Mouse (Mus musculus): Measurements from ENCODE around the gene Mprip. TPM values are rescaled to one million over a fixed set of nuclear protein-coding genes. Genes with fewer than 3 reads are reported as not detected.

The Mprip gene
- polyA plus RNA-seq, 1 experiment: 111 TPM

- Histone ChIP-seq H3K27ac (ENCODE audit: insufficient read depth, low read depth, low read length) (no peak overlapping the region), H3K4me1 (ENCODE audit: control insufficient read depth, insufficient read depth, low read length) (no peaks in the 10 kb centered on the region), H3K4me3 (ENCODE audit: insufficient read depth, low read depth, low read length) (no peak overlapping the region)
- TF ChIP-seq POLR2A (IDR thresholded peaks at IDR 0.05; ENCODE audit: insufficient read depth, low read depth, low read length): no peak
- TF ChIP-seq CTCF (IDR thresholded peaks at IDR 0.05; ENCODE audit: insufficient read depth, low read depth, low read length): no peak
- 90% methylated on average over 4 of the region's 4 CpGs for WGBS
Measured at GRCm38 (mm10) chr11:59774522-59774921, 113.4 kb downstream of the Mprip start.

GRCm38 (mm10) chr11:59775435-59776148 lies 114.5 kb downstream of the Mprip start:
- H3K4me3 ChIP-seq (ENCODE audit: insufficient read depth, low read depth, low read length): no peak overlapping the region
- WGBS: 84% methylated on average over 13 of the region's 13 CpGs
- no peak for TF ChIP-seq POLR2A (IDR thresholded peaks at IDR 0.05; ENCODE audit: insufficient read depth, low read depth, low read length)
- no peak for TF ChIP-seq CTCF (IDR thresholded peaks at IDR 0.05; ENCODE audit: insufficient read depth, low read depth, low read length)
- no peaks in the 10 kb centered on the region for H3K4me1 ChIP-seq (ENCODE audit: control insufficient read depth, insufficient read depth, low read length)
- no peak overlapping the region for H3K27ac ChIP-seq (ENCODE audit: insufficient read depth, low read depth, low read length)

GRCm38 (mm10) chr11:59777259-59777658 lies 116.2 kb downstream of the Mprip start:
- H3K4me1 ChIP-seq (ENCODE audit: control insufficient read depth, insufficient read depth, low read length): no peaks in the 10 kb centered on the region
- no peak overlapping the region for H3K4me3 ChIP-seq (ENCODE audit: insufficient read depth, low read depth, low read length)
- 88% methylated on average over 5 of the region's 5 CpGs for WGBS
- H3K27ac ChIP-seq (ENCODE audit: insufficient read depth, low read depth, low read length): no peak overlapping the region
- TF ChIP-seq POLR2A (IDR thresholded peaks at IDR 0.05; ENCODE audit: insufficient read depth, low read depth, low read length): no peak
- no peak for TF ChIP-seq CTCF (IDR thresholded peaks at IDR 0.05; ENCODE audit: insufficient read depth, low read depth, low read length)

GRCm38 (mm10) chr11:59778181-59778873 lies 117.2 kb downstream of the Mprip start:
- Histone ChIP-seq H3K4me3 (ENCODE audit: insufficient read depth, low read depth, low read length) (no peak overlapping the region), H3K4me1 (ENCODE audit: control insufficient read depth, insufficient read depth, low read length) (no peaks in the 10 kb centered on the region), H3K27ac (ENCODE audit: insufficient read depth, low read depth, low read length) (no peak overlapping the region)
- TF ChIP-seq CTCF (IDR thresholded peaks at IDR 0.05; ENCODE audit: insufficient read depth, low read depth, low read length): peak; percentile 84
- no peak for TF ChIP-seq POLR2A (IDR thresholded peaks at IDR 0.05; ENCODE audit: insufficient read depth, low read depth, low read length)
- WGBS: 58% methylated on average over 9 of the region's 9 CpGs

- no peaks in the 10 kb centered on the region for H3K4me1 ChIP-seq (ENCODE audit: control insufficient read depth, insufficient read depth, low read length)
- H3K4me3 ChIP-seq (ENCODE audit: insufficient read depth, low read depth, low read length): no peak overlapping the region
- 85% methylated on average over 1 of the region's 1 CpGs for WGBS
- H3K27ac ChIP-seq (ENCODE audit: insufficient read depth, low read depth, low read length): no peak overlapping the region
- TF ChIP-seq POLR2A (IDR thresholded peaks at IDR 0.05; ENCODE audit: insufficient read depth, low read depth, low read length) (no peak), CTCF (IDR thresholded peaks at IDR 0.05; ENCODE audit: insufficient read depth, low read depth, low read length) (no peak)
Measured at GRCm38 (mm10) chr11:59778874-59779223, 117.7 kb downstream of the Mprip start.

- WGBS: 69% methylated on average over 4 of the region's 4 CpGs
- TF ChIP-seq POLR2A (IDR thresholded peaks at IDR 0.05; ENCODE audit: insufficient read depth, low read depth, low read length) (no peak), CTCF (IDR thresholded peaks at IDR 0.05; ENCODE audit: insufficient read depth, low read depth, low read length) (no peak)
- Histone ChIP-seq H3K4me1 (ENCODE audit: control insufficient read depth, insufficient read depth, low read length) (no peaks in the 10 kb centered on the region), H3K27ac (ENCODE audit: insufficient read depth, low read depth, low read length) (no peak overlapping the region), H3K4me3 (ENCODE audit: insufficient read depth, low read depth, low read length) (no peak overlapping the region)
Measured at GRCm38 (mm10) chr11:59779406-59779805, 118.3 kb downstream of the Mprip start.

- no peak for TF ChIP-seq POLR2A (IDR thresholded peaks at IDR 0.05; ENCODE audit: insufficient read depth, low read depth, low read length)
- no peak for TF ChIP-seq CTCF (IDR thresholded peaks at IDR 0.05; ENCODE audit: insufficient read depth, low read depth, low read length)
- no peak overlapping the region for H3K27ac ChIP-seq (ENCODE audit: insufficient read depth, low read depth, low read length)
- 88% methylated on average over 4 of the region's 4 CpGs for WGBS
- no peak overlapping the region for H3K4me3 ChIP-seq (ENCODE audit: insufficient read depth, low read depth, low read length)
- H3K4me1 ChIP-seq (ENCODE audit: control insufficient read depth, insufficient read depth, low read length): no peaks in the 10 kb centered on the region
Measured at GRCm38 (mm10) chr11:59780241-59780640, 119.1 kb downstream of the Mprip start.

GRCm38 (mm10) chr11:59782091-59782590 lies 121.0 kb downstream of the Mprip start:
- H3K4me1 ChIP-seq (ENCODE audit: control insufficient read depth, insufficient read depth, low read length): peaks cover 8% of the 10 kb centered on the region; the same call in 1 of the 2 replicates
- 69% methylated on average over 7 of the region's 7 CpGs for WGBS
- H3K4me3 ChIP-seq (ENCODE audit: insufficient read depth, low read depth, low read length): no peak overlapping the region
- no peak overlapping the region for H3K27ac ChIP-seq (ENCODE audit: insufficient read depth, low read depth, low read length)
- TF ChIP-seq POLR2A (IDR thresholded peaks at IDR 0.05; ENCODE audit: insufficient read depth, low read depth, low read length) (no peak), CTCF (IDR thresholded peaks at IDR 0.05; ENCODE audit: insufficient read depth, low read depth, low read length) (no peak)

- H3K4me3 ChIP-seq (ENCODE audit: insufficient read depth, low read depth, low read length): no peak overlapping the region
- no peak overlapping the region for H3K27ac ChIP-seq (ENCODE audit: insufficient read depth, low read depth, low read length)
- peaks cover 14% of the 10 kb centered on the region; the same call in 1 of the 2 replicates for H3K4me1 ChIP-seq (ENCODE audit: control insufficient read depth, insufficient read depth, low read length)
- WGBS: 80% methylated on average over 6 of the region's 6 CpGs
- TF ChIP-seq POLR2A (IDR thresholded peaks at IDR 0.05; ENCODE audit: insufficient read depth, low read depth, low read length) (no peak), CTCF (IDR thresholded peaks at IDR 0.05; ENCODE audit: insufficient read depth, low read depth, low read length) (no peak)
Measured at GRCm38 (mm10) chr11:59783591-59783990, 122.5 kb downstream of the Mprip start.
